Mouse (Mus musculus) 3134 (cell line): ENCODE data around the gene Tmem131l.

ENCODE experiments used
- DNase-seq: peaks from one replicate; pipeline ENCODE4 v3.0.0-alpha.2; 2011; ENCODE audit warnings: low spot score; ENCODE audit not compliant: insufficient read length; ENCODE audit errors: extremely low read depth

Gene Tmem131l

GRCm38 (mm10) chr3:83980231-83980872 lies 59.6 kb downstream of the Tmem131l start:
- DNase-seq: no peak

GRCm38 (mm10) chr3:83978497-83979410 lies 61.2 kb downstream of the Tmem131l start:
- no peak for DNase-seq

- no peak for DNase-seq
These were observed 62.2 kb downstream of the Tmem131l start for GRCm38 (mm10) chr3:83977817-83978216.

- DNase-seq: no peak
These were observed 63.8 kb downstream of the Tmem131l start for GRCm38 (mm10) chr3:83976161-83976560.

- no peak for DNase-seq
These were observed 66.6 kb downstream of the Tmem131l start for GRCm38 (mm10) chr3:83973339-83973738.

GRCm38 (mm10) chr3:83970629-83971028 lies 69.3 kb downstream of the Tmem131l start:
- DNase-seq: no peak

GRCm38 (mm10) chr3:83969081-83969480 lies 70.9 kb downstream of the Tmem131l start:
- DNase-seq: no peak

- no peak for DNase-seq
These were observed 72.2 kb downstream of the Tmem131l start for GRCm38 (mm10) chr3:83967791-83968190.

GRCm38 (mm10) chr3:83965333-83965732 lies 74.6 kb downstream of the Tmem131l start:
- no peak for DNase-seq

GRCm38 (mm10) chr3:83963705-83964104 lies 76.3 kb downstream of the Tmem131l start:
- DNase-seq: no peak

GRCm38 (mm10) chr3:83962571-83962970 lies 77.4 kb downstream of the Tmem131l start:
- no peak for DNase-seq

- no peak for DNase-seq
These were observed 77.9 kb downstream of the Tmem131l start for GRCm38 (mm10) chr3:83962076-83962475.

- DNase-seq: no peak
These were observed 80.9 kb downstream of the Tmem131l start for GRCm38 (mm10) chr3:83958951-83959681.

- no peak for DNase-seq
These were observed 86.1 kb downstream of the Tmem131l start for GRCm38 (mm10) chr3:83953879-83954278.

- DNase-seq: no peak
These were observed 91.2 kb downstream of the Tmem131l start for GRCm38 (mm10) chr3:83948801-83949200.

- DNase-seq: no peak
These were observed 92.3 kb downstream of the Tmem131l start for GRCm38 (mm10) chr3:83947476-83948245.

- DNase-seq: no peak
These were observed 93.1 kb downstream of the Tmem131l start for GRCm38 (mm10) chr3:83946848-83947247.

- no peak for DNase-seq
These were observed 96.3 kb downstream of the Tmem131l start for GRCm38 (mm10) chr3:83943691-83944090.

GRCm38 (mm10) chr3:83943212-83943611 lies 96.8 kb downstream of the Tmem131l start:
- no peak for DNase-seq

GRCm38 (mm10) chr3:83941921-83942320 lies 98.1 kb downstream of the Tmem131l start:
- DNase-seq: no peak
